Mouse (Mus musculus): ENCODE data around the gene Tbc1d32. TPM values are rescaled to one million over a fixed set of nuclear protein-coding genes. Genes with fewer than 3 reads are reported as not detected.
"Not testable (repeated sequence)": the region's sequence is repeated elsewhere in the genome, so short reads cannot be mapped to it uniquely, and the experiment has no call there.

Tbc1d32 gene
- total RNA-seq (2021): 1 to 10 TPM; 1.5 to 1.8 TPM
- long read RNA-seq, experiment 1, full-length matches to known transcripts: 2 of 3 reads
- long read RNA-seq, experiment 1, partial matches to known transcripts: 0 of 3 reads
- long read RNA-seq, experiment 1, other reads (novel, unspliced or antisense): 1 of 3 reads
- long read RNA-seq, experiment 2: 0 reads

DNA sequence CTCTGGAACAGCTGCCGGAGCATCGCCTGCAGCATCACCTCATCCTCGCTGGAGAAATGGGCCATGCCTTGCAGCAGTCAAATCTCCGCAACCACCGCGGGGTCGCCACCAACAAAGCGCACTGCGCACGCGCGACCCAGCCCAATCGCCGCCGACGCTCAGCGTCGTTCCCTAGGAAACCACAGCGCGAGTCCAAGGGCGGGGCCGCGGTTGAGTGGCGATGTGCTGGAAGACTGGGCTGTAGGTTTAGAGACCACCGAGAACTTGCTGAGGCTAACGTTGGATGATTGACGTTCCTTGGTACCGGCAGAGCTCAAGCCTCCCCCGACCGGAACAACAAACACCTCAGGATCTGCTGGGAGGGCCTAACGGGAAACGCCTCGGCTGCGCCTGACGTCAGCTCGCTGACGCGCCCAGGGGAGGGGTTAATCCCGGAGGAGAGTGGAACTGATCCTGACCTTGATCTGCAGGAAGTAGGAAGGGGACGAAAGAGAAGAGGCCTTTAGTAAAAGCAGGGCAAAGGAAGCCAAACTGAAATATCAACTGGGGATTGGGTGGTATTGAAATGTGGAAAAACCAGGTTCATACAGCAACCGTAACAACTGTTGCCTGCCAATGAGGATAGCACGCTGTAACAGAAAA lies at the start of gene Tbc1d32:
Gene Tbc1d32, minus strand, starts transcription at position 122 of the 642 bp plus-strand sequence.
- DNase-seq: peak; percentile 91
- intact Hi-C loops (cut with DNase I; ENCODE audit: low total_unique reads): no loop called here

DNA sequence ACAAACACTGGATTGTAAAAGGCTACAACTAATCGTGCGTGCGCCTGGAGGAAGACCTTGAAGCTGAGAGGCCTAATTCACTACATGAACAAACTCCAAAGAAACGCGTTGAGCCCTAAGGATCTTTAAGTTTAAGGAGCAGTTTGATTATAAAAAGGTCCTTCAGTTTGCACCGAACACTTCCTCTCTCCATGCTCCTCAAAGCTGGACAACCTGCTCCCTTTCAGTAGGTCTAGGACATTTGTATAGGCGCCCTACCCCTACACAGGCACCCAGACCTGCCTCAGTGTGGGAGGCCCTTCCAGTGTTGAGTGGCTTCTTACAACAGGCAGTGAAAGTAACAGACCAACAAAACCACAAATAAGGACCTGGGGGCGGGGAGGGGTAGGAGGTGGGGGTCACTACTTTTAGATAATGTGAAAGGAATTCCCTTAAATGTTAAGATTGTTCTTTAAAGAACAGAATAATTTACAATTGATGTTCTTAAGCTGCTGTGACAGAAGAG lies 666 bp downstream of the Tbc1d32 start:
- DNase-seq: no peak
- intact Hi-C loops (cut with DNase I; ENCODE audit: low total_unique reads): no loop called here

DNA sequence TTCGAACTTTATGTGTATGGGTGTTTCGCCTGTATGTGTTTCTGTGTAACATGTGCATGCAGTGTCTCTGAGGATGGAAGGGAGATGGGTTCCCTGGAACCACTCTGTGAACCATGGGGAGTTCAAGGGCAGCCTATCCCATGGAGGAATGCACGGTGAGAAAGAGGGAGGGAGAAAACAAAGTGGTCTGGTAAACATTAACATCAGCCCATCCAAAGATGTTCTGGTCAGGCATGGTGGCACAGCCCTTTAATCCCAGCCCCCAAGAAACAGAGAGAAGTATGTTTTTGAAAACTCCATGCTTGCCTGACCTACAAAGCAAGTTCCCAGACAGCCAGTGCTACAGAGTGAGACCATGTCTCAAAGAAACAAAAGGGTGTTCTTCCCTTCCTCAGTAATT lies 12.7 kb downstream of the Tbc1d32 start:
- DNase-seq: no peak
- intact Hi-C loops (cut with DNase I; ENCODE audit: low total_unique reads): no loop called here

DNA sequence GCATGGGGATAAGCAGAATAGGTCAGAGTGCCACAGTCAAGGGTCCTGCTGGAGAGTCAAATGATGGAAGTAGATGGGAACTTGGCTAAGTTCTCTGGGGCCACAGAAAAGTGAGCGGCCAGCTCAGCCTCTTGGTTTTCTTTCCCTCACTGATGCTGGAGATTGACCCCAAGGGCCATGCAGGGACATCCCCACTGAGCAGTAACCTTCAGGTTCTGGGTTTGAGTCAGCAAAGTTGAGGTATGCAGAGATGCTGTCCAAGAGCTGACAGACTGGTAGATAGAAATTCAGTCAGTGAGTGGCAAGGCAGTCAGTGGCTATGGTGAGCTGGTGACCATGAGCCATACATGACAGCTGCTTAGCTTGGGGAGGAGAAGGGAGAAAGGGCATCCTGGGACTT lies 18.1 kb downstream of the Tbc1d32 start:
- no peak for DNase-seq
- intact Hi-C loops (cut with DNase I; ENCODE audit: low total_unique reads): no loop called here

DNA sequence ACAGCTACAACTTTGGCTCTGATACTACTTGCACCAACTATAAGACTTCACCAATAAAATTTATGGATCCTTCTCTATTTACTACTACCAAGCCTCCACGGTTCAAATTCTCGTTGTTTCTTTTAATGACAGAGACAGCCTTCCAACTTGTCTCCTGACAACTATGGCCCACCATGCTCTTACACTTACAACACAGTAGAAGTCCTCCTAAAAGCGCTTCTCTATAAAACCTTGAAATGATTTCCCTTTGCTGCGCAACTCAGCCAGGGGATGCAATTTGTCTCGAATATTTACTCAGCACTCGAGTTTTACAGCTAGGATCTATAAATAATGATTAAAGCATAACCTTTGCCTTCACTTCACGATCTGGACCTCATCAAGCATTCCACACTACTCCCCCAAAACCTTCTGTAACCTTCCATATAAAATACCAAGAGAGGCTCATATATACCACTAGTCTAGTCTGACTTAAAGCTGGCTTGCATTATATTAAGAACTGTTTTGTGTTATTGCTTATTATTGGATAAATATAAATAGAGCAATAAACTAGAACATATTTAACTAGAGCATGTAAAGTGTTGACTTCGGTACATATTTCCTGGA lies 21.6 kb downstream of the Tbc1d32 start:
- intact Hi-C loops (cut with DNase I; ENCODE audit: low total_unique reads): no loop called here
- no peak for DNase-seq

DNA sequence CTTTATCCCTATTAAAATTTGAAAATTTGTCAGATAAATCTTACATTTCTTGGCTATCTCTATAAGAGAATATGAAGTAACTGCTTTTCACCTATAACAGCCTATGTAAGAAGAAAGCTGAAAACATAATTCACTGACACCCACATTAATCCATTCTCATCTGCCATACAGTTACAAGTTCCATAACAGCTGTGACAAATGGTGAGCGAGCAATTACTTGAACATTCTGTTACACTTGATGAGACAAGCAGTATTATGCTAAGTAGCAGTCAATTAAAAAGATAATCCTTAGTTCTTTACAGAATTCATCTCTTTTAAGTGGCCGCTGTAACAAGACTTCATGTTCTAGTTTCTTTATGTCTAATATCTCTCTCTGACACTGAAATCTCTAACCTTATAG lies 24.1 kb downstream of the Tbc1d32 start:
- no peak for DNase-seq
- intact Hi-C loops (cut with DNase I; ENCODE audit: low total_unique reads): no loop called here

DNA sequence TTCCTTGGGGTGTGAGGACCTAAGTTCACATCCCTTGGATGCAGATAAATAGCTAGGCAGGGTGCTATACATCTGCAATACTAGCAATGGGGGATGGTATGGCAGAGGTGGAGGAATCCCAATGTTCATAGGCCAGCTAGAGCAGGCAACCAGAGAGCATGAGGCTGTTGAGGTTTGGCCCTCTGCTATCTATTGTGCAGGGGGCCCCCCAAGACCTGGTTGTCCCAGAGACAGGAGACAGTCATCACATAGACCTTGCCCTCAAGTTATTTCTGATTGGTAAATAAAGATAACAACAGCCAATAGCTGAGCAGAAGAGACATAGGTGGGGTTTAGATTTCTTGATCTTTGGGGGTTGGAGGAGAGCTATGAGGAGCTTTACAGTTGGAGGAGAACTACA lies 28.6 kb downstream of the Tbc1d32 start:
- intact Hi-C loops (cut with DNase I; ENCODE audit: low total_unique reads): no loop called here
- DNase-seq: no peak

DNA sequence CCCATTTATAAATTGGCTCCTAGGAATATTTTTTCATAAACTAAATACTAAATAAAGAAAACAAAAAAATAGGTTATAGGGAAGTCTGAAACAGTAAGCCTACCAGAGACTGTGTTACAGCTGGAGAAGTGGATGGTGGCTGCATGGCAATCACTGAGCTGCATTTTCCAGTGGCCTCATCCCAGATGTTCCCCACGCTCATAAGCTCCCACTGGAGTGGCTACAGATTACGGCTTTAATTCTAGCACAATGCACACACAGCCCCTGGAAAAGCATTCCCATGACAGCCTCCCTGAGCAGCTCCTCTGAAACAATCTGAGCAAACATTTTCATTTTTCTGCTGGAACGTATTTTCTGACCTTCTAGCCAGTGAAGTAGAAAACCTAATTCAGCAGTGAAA lies 29.8 kb downstream of the Tbc1d32 start:
- intact Hi-C loops (cut with DNase I; ENCODE audit: low total_unique reads): no loop called here
- DNase-seq: no peak

DNA sequence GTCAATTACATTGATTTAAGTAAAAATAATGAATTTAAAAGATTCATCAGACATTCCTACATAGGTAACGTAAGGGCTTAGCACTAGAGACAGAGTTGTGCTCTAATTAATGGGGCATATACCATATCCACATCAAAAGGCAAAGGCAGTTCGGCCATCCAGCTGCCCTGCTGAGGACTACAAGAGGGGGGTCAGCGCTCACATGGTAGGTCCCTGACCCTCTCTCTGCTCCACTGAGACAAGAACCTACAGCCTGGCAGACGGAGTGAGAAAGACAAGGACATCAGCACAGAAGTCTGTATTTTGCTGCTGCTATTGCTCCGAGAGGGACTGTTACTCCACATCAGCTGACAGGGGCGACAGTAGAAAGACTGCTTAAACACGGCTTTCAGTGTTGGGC lies 34.2 kb downstream of the Tbc1d32 start:
- DNase-seq: no peak
- intact Hi-C loops (cut with DNase I; ENCODE audit: low total_unique reads): no loop called here

DNA sequence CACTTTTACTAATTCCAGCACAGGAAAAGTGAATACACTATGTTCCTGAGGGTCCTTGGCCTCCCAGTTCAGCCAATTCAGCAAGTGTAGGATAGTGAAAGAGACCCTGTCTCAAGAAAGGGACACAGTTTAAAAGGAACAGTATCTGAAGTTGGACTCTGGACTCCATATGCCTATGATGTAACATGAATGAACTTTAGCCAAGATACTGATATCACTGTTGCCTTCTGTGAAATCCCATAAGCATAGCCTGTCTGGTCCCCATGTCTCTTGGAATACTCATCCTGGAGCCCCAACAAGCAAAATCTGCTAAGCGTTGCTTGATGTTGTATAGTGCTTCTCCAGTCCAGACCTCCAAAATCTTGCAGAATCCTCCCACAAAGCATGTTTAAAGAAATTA lies 46.8 kb downstream of the Tbc1d32 start:
- intact Hi-C loops (cut with DNase I; ENCODE audit: low total_unique reads): no loop called here
- DNase-seq: no peak

DNA sequence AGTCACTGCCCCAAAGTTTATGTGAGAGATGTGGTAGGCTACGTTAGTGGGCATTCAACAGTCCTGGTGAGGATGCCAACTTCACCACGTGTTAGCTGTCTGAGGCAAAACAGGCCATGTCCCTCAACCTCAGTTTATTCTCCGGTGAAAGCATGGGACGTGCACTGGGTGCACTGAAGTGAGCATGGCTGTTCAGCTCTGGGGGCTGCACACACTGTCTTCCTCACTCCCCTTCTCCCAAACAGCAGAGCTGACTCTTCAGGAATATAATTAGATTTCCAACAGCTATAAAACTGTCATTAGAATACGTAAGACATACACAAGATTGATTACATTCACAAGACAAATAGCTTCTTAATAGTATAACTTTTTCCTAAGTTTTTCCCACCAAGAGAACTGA lies 55.3 kb downstream of the Tbc1d32 start:
- intact Hi-C loops (cut with DNase I; ENCODE audit: low total_unique reads): no loop called here
- DNase-seq: no peak

DNA sequence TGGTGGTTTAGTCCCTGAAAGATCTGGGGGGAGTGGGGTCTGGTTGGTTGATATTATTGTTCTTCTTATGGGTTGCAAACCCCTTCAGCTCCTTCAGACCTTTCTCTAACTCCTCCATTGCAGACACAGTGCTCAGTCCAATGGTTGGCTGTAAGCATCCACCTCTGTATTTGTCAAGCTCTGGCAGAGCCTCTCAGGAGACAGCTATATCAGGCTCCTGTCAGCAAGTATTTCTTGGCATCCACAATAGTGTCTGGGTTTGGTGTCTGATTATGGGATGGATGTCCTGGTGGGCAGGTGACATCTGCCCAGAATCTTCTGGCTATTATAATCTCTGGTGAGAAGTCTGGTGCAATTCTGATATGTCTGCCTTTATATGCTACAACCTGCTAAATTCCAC lies 60.8 kb downstream of the Tbc1d32 start:
- intact Hi-C loops (cut with DNase I; ENCODE audit: low total_unique reads); DNase-seq: not testable (repeated sequence)

DNA sequence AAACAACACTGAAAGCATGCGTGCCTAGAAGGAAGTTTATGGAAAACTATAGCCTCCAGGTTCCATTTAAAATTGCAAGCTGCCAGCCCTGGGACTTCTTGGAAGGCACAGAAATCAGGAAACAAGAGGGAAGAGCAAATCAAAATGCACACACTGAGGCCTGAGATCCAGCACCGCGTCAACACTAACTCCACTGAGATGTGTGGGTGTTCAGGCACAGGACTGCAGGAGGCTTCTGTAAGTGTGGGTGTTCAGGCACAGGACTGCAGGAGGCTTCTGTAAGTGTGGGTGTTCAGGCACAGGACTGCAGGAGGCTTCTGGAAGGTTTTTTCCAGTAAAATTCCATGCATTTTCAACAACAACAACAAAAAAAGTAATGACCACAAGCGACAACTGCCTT lies 62.7 kb downstream of the Tbc1d32 start:
- DNase-seq: no peak
- intact Hi-C loops (cut with DNase I; ENCODE audit: low total_unique reads): no loop called here

DNA sequence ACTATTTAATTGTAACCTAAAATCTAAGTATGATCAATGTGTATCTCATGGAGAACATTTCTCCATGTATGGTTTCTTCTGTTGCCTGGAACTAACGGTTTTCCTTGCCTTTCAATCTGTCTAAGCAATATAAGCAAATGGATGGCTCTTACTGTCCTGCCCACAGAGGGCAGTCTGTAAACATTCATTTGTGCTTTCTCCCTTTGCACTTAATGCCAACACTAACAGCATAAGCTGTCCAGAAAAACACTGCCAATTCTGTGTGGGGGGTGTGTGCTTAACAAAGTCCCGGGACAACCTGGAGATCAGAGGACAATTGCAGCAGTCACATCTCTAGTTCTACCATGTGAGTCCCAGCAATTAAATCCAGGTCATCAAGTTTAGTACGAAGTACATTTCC lies 64.1 kb downstream of the Tbc1d32 start:
- intact Hi-C loops (cut with DNase I; ENCODE audit: low total_unique reads): no loop called here
- no peak for DNase-seq

DNA sequence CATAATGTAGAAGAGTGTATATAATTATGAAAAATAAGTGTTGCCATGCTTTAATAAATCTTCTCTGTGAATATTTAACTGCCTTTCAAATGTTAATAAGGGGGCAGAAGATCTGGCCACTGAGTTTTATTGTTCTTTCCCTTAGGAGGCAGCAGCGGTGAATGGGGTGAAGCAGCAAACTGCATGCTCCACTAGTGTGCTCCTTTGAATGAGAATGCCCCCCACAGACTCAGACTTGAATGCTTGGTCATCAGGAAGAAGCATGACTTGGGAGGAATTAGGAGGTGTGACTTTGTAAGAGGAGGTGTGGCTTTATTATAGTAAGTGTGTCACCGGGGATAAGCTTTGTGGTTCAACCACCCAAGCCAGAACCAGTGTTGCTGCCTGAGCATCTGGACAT lies 69.7 kb downstream of the Tbc1d32 start:
- intact Hi-C loops (cut with DNase I; ENCODE audit: low total_unique reads): no loop called here

DNA sequence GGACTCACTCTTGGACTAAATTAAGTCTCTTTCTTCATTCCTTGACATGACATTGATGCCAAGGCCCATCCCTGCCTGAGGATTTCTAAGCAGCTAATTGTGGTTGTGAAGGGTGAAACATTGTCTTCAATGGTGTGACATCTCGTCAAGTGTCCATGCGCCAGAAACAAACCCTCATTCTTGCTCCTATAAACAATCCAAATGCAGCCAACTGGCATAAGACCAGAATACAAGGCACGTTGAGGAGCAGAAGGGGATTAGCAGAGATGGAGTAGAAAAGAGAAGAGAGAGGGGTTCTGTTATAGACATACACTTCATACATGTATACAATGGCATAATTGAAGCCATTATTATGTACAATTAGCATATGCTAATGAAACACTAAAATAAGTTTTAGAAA lies 70.3 kb downstream of the Tbc1d32 start:
- DNase-seq: no peak
- intact Hi-C loops (cut with DNase I; ENCODE audit: low total_unique reads): no loop called here

More for the DNA sequence above, 69.7 kb downstream of the Tbc1d32 start:
- no peak for DNase-seq

DNA sequence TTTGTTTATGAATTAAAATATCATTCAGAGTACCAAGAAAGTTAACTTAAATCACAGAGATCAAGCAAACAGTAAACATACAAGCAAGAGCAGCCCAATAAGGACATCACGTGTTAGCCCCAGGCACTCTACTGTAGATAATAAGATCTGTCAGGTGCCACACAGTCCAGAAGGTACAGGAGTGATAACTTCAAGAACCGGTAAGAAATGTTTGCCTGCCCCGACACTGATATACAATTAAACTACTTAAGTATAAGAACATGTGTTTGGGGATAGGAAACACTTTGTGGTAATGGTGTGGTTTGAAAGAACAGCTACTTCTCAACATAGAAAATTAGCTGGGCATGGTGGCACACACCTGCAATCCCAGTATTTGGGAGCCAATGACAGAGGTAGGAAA lies 71.5 kb downstream of the Tbc1d32 start:
- intact Hi-C loops (cut with DNase I; ENCODE audit: low total_unique reads): no loop called here
- DNase-seq: no peak

DNA sequence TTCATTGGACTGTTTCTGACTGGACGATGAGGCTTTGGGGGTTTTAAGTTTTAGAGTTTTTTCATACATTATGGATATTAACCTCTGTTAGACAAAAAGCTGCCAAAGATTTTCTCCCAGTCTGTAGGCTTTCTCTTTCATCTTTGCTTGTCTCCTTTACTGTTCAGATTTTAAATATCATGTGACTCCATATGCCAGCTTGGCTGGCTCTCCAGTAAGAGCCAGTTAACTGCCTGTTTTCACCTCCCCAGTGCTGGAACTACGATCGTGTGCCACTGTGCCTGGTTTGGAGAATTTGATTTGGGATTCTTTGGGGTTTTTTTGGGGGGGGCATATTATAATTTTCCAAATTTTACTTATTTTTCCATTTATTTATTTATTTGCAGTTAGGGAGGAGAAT lies 79.6 kb downstream of the Tbc1d32 start:
- DNase-seq: no peak
- intact Hi-C loops (cut with DNase I; ENCODE audit: low total_unique reads): no loop called here

DNA sequence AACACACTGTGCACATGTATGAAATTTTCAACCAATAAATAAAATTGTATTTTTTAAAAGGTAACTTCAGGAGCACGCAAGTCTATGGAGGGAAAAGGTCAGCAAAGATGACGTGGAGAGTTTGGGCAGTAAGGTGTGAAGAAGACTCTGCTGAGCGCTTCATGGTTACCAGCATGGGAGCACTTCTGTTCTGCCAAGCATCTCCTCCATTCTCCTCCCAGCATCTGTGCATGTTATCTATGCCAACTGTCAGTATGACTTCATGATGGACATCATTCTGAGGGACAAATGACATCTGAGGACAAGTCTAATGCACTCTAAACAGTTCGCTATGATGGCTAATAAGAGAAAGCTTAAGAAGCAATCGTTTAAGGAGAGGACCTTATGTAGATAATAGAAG lies 91.3 kb downstream of the Tbc1d32 start:
- no peak for DNase-seq
- intact Hi-C loops (cut with DNase I; ENCODE audit: low total_unique reads): no loop called here

DNA sequence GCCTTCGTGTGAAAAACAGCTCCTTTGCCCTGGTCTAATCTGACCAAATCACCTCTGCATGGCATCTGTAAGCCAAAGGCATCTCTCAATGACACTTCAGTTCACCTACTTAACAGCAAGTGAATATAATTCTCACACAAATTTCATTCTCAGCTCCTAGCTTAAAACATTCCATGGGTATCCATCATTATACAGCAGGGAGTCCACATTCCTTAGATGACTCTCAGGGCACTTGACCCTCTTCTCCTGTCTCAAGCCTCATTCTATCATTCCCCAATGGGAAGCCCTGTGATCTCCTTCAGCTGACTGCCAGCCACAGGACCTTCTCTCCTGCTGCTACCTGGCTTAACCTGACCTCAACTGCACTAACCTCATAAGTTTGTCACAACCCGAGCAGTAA lies 98.8 kb downstream of the Tbc1d32 start:
- intact Hi-C loops (cut with DNase I; ENCODE audit: low total_unique reads): no loop called here
- DNase-seq: no peak

DNA sequence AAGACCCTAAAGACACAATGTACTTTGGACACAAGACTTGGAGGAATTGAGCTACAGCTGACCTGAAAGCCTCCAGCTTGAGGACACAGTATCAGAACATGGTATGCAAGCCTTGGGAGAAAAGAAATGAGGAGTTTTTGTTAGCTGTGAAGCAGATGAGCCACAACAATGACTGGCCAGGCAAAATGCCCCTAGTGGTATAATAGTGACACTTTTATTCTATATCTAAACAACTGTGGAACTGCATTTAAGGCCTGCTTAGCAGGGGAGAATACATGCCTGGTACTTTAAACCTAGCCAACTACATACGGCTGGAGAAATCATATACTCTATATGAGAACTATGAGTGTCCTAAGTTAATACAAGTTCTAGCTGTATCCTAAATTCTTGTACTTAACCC lies 101.5 kb downstream of the Tbc1d32 start:
- no peak for DNase-seq
- intact Hi-C loops (cut with DNase I; ENCODE audit: low total_unique reads): no loop called here
